9 mouse cellular contexts compared by ENCODE assay signal in genomic region chr15:3271216-3271615, GRCm38 (mm10). TPM values are rescaled to one million over a fixed set of nuclear protein-coding genes. Genes with fewer than 3 reads are reported as not detected.
DNase-seq lines count a peak whose midpoint lies in the region; ATAC-seq and TF ChIP-seq lines count a peak whose summit lies in the region.
"Had no signal": no experiment of that assay in that cellular context is flagged by ENCODE, and none has a peak within 500 bp of the region (broad histone marks: within the 10 kb centered on the region; RNA-seq: fewer than 3 reads in every experiment).

No protein-coding gene starts in this region.

- H3K4me3 ChIP-seq in lung, embryonic 14.5 days (ENCODE audit: low read depth, low read length): peak overlapping the region; percentile 35
- H3K4me3 ChIP-seq in small intestine, adult 2 months (ENCODE audit: low read depth, low read length): peak overlapping the region; percentile 75

- H3K4me1 ChIP-seq in lung, embryonic 14.5 days (ENCODE audit: insufficient read depth): 0 out of 2 replicates have a peak, but pooled peaks cover 3% of the 10 kb centered on the region
- peaks cover 10% of the 10 kb centered on the region; the same call in 1 of the 2 replicates for H3K4me1 ChIP-seq in small intestine, adult 2 months (ENCODE audit: control insufficient read depth, insufficient read depth, insufficient read length, low read length)

- intact Hi-C loops in heart, postnatal 25 days (cut with DNase I): loop anchor here (2.0 kb wide), 1 partner anchor 44 kb away; no protein-coding TSS in a partner anchor

- H3K9me3 ChIP-seq in lung, embryonic 14.5 days (ENCODE audit: low read depth, low read length): no peaks in the 10 kb centered on the region

- no peak overlapping the region for H3K27ac ChIP-seq in lung, embryonic 14.5 days (ENCODE audit: low read depth)
- H3K27ac ChIP-seq in small intestine, adult 2 months (ENCODE audit: insufficient read depth, low read depth, low read length): peak overlapping the region; percentile 91

- peak overlapping the region; percentile 40; the same call in 1 of the 2 replicates for H3K9ac ChIP-seq in lung, embryonic 14.5 days

- peak; percentile 51 to 71 for DNase-seq in heart, adult 18-20 months
- DNase-seq in heart, postnatal 25 days (ENCODE audit: low spot score): no peak
- peak; percentile 22 for DNase-seq in lung, embryonic 14.5 days
- DNase-seq in cerebellum, adult 8-10 months: no peak

- TF ChIP-seq POLR2A in small intestine, adult 2 months (IDR thresholded peaks at IDR 0.05; ENCODE audit: low read depth, low read length): no peak

- H3K36me3 ChIP-seq in lung, embryonic 14.5 days (ENCODE audit: insufficient read depth): no peaks in the 10 kb centered on the region
- peaks cover 20% of the 10 kb centered on the region for H3K36me3 ChIP-seq in small intestine, adult 2 months (ENCODE audit: control insufficient read depth, insufficient read depth, low read length)

- 0 out of 2 replicates have a peak, but pooled peaks have one; percentile 52 for ATAC-seq in erythroblast, adult 5-6 weeks (replicated peaks; ENCODE audit: low FRiP score, poor library complexity, severe bottlenecking)
- peak; percentile 7 for ATAC-seq in inflammation-experienced regulatory T-cells, adult 6 months
- peak; percentile 73 for ATAC-seq in lung, embryonic 14.5 days (ENCODE audit: insufficient read depth)
- ATAC-seq in cerebellum, adult (ENCODE audit: insufficient number of reproducible peaks, low FRiP score, low TSS enrichment): no peak

- 41% methylated on average over 6 of the region's 6 CpGs for WGBS in lung, embryonic 14.5 days
- WGBS in small intestine, adult 2 months: 4% methylated on average over 6 of the region's 6 CpGs

- peak overlapping the region; percentile 63 for H3K4me2 ChIP-seq in lung, embryonic 14.5 days

- no peak for TF ChIP-seq CTCF in lung, embryonic 14.5 days (IDR thresholded peaks at IDR 0.05; ENCODE audit: low read depth)
- peak; percentile 3; the same call in 1 of the 2 replicates for TF ChIP-seq CTCF in small intestine, adult 2 months (IDR thresholded peaks at IDR 0.05; ENCODE audit: extremely low read depth, insufficient read length, insufficient replicate concordance, low read depth, low read length)

- H3K27me3 ChIP-seq in lung, embryonic 14.5 days (ENCODE audit: insufficient read depth, low read length): no peaks in the 10 kb centered on the region
- H3K27me3 ChIP-seq in small intestine, adult 2 months (ENCODE audit: control insufficient read depth, insufficient read depth, low read length): no peaks in the 10 kb centered on the region
- H3K27me3 ChIP-seq: Patski had no signal

RNA-seq across cellular contexts. Expression of gene Selenop, which starts 2.9 kb away (rescaled TPM):
- total RNA-seq in heart, adult 18-20 months (2021): 100 to 1,000 TPM; 347 to 405 TPM
- 100 to 1,000 TPM; 344 to 347 TPM for total RNA-seq in heart, postnatal 25 days (2021)
- 201 and 232 TPM in 2 replicates for total RNA-seq in erythroblast, adult 5-6 weeks (2015; ENCODE audit: low replicate concordance)
- total RNA-seq in erythroblast, adult 5-6 weeks (2017; ENCODE audit: low replicate concordance): 89.9 and 99.8 TPM in 2 replicates
- polyA plus RNA-seq in inflammation-experienced regulatory T-cells, adult 6 months (2017; shearing (Covaris generic)): 100 to 1,000 TPM in 2 of 3 experiments, 10 to 100 TPM in 1; 95.3 to 160 (median 152) TPM
- 105 and 111 TPM in 2 replicates for polyA plus RNA-seq in lung, embryonic 14.5 days (2014; fragmentation: Nextera tagmentation; extraction: Ambion mirVana)
- 201 and 1,598 TPM in 2 replicates for polyA plus RNA-seq in small intestine, adult 2 months (2012; rRNA removed)

RNA-seq across cellular contexts. Expression of gene Ccdc152, which starts 32.1 kb away (rescaled TPM):
- under 1 TPM in 1 of 2 experiments, not detected in 1; 0.87 TPM for total RNA-seq in heart, adult 18-20 months (2021)
- under 1 TPM in 1 of 2 experiments, not detected in 1; 0.28 TPM for total RNA-seq in heart, postnatal 25 days (2021)
- not detected in 2 replicates for total RNA-seq in erythroblast, adult 5-6 weeks (2015; ENCODE audit: low replicate concordance)
- 3.2 TPM in 1 of 2 replicates, not detected in the other for total RNA-seq in erythroblast, adult 5-6 weeks (2017; ENCODE audit: low replicate concordance)
- 1 to 10 TPM in 1 of 3 experiments, under 1 TPM in 1, not detected in 1; 0.31 to 1.3 TPM for polyA plus RNA-seq in inflammation-experienced regulatory T-cells, adult 6 months (2017; shearing (Covaris generic))
- polyA plus RNA-seq in lung, embryonic 14.5 days (2014; fragmentation: Nextera tagmentation; extraction: Ambion mirVana): 0.15 and 0.30 TPM in 2 replicates
- 0.09 and 2.5 TPM in 2 replicates for polyA plus RNA-seq in small intestine, adult 2 months (2012; rRNA removed)

Comparison
In these comparisons a context has a peak if more than half of its experiments do, and no peak if none do; other contexts are left out.
1. DNase-seq: peak in heart, adult 18-20 months (2 of 2) and lung, embryonic 14.5 days (single experiment); none in heart, postnatal 25 days (single experiment) and cerebellum, adult 8-10 months (single experiment).